Mouse (Mus musculus) monocyte, adult 2 months (primary cell): ENCODE results near the gene Bpifb2.
"Not testable (repeated sequence)": the region's sequence is repeated elsewhere in the genome, so short reads cannot be mapped to it uniquely, and the experiment has no call there.

Experiments used
- DNase-seq, 2 experiments: peaks; one replicate each; pipeline ENCODE4 v3.0.0; 2022; ENCODE audit warnings: low spot score in 2 of 2, low read depth in 1 of 2

Bpifb2 gene

GRCm38 (mm10) chr2:153874745-153875144 is at the start of gene Bpifb2:
Bpifb2 (plus strand) TSS chr2:153875045.
- DNase-seq, result no peak

DNA sequence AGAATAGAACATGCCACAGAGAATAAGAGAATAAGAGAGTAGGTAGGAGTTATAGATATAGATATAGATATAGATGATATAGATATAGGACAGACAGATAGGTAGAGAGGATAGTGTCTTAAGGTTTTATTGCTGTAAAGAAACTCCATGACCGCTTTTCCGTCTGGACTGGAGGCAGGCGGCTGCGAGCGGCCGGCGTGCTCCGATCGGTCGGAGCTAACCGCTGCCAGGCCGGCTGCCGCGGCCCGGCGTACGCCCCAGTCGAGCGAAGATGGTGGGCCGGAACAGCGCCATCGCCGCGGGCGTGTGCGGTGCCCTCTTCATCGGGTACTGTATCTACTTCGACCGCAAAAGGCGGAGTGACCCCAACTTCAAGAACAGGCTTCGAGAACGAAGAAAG is 48.9 kb upstream of the Bpifb2 start:
- DNase-seq, result not testable (repeated sequence)

GRCm38 (mm10) chr2:153827171-153827830 is 47.5 kb upstream of the Bpifb2 start:
- DNase-seq, result no peak

- DNase-seq, result no peak
Measured at GRCm38 (mm10) chr2:153828704-153829103, 46.1 kb upstream of the Bpifb2 start.

GRCm38 (mm10) chr2:153833291-153833690 is 41.6 kb upstream of the Bpifb2 start:
- no peak for DNase-seq

DNA sequence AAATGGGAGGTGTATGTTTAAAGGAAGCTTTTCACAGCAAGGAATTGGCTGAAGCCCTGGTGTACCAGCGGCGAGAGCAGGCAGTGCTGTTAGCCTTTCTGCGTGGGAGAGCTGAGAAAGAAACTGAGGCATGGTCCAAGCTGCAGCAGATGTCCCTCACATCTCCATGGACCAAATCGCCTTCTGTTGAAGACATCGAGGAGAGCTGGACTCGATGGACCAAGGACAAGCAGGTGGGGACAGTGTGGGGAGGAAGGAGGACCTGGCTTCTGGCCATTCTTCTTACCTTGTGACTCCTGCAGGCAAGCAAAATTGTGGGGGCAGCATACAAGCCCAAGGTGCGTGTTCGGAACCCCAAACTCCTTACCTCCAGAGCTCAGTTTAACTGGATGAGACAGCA is 32.0 kb upstream of the Bpifb2 start:
- no peak for DNase-seq

GRCm38 (mm10) chr2:153848389-153848788 is 26.5 kb upstream of the Bpifb2 start:
- no peak for DNase-seq

- DNase-seq, result no peak
Measured at GRCm38 (mm10) chr2:153850351-153851029, 24.4 kb upstream of the Bpifb2 start.

DNA sequence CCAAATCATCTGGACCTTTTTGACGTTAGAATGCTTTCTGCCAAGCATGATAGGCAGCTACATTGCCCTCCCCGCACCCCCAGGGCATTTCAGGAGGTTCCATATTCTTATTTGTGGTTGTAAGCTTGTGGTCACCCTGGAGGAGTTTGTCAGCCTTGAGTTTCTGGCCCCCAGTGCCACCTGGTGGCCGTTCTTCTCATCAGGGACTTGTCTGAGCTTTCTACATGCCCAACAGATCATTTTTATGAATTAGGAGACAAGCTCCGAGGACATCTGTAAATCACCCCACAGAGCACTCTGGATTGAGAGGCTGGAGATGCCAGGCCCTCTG is 23.9 kb upstream of the Bpifb2 start:
- peak in 1 of 2 experiments; percentile 10 for DNase-seq

DNA sequence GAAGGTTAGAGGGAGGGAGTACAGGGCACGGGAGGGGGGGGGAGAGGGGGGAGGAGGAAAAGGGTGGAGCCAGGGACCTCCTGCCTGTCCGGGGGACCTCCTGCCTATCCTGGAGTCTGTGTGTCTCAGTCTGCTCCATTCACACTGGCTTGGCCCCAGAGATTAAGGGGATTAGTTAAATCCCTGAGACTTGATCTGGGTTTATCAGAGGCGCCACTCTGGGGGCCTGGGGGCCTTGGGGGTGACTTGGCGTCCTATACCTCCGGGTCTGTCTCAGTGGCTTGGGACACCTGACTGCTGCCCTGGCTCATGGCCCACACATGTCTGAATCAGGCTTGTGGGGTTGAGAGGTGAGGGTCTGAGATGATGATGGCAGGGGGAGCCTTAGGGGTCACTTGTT is 21.3 kb upstream of the Bpifb2 start:
- DNase-seq, result no peak

DNA sequence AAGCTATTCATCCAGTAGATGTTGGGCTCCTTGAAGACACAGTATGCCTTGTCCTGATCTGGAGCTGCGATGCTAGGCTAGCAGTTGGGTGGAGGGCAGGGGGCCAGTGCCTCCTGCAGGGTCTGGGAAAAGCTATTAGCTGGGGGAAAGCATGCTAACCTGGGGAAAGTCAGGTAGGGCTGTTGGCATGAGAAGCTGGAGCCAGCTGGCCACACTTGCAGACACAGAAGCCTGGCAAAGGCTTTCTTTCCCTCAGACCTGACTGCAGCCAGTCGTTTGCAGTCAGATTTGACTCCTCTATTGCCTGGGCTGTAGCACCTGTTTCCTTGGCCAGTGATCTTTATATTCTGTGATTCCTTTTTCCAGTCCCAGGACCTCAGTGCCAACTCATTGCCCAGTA is 15.3 kb upstream of the Bpifb2 start:
- DNase-seq, result no peak

GRCm38 (mm10) chr2:153860315-153860714 is 14.5 kb upstream of the Bpifb2 start:
- no peak for DNase-seq

DNA sequence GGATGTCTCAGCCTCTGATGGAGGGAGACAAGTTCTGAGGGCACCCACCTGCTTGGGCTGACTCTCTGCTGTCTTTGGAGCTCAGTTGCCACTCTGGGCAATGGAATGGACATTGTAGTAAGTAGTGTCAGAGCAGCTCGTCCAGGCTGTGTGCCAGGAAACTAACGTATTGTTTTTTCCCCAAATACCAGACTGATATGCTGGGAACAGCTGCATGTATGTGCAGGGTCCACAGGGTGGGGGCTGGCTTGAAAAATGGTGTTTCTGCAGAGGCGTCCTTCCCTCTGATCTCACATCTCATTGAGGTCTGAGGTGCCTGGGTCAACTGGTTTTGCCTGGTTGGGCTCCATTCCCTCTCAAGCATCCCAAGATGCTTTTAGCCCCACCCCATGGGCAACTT is 14.1 kb upstream of the Bpifb2 start:
- DNase-seq, result no peak

DNA sequence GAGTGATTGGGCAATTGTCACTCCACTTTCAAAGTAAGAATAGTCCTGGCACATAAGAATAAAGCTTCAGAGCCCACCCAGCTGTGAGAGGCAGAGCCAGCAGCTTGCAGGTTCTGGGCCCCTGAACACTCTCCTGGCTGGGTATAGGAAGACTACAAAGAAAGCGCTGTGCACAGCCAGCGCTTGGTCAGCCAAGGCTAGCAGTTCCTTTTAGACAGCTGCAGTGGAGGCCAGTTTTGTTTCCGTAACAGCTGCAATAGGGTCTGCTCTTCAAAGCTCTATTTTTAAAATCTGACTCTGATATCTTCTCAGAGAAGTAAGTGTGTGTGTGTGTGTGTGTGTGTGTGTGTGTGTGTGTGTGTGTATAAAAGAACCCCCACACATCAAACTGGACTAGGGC is 12.9 kb upstream of the Bpifb2 start:
- DNase-seq, result no peak

DNA sequence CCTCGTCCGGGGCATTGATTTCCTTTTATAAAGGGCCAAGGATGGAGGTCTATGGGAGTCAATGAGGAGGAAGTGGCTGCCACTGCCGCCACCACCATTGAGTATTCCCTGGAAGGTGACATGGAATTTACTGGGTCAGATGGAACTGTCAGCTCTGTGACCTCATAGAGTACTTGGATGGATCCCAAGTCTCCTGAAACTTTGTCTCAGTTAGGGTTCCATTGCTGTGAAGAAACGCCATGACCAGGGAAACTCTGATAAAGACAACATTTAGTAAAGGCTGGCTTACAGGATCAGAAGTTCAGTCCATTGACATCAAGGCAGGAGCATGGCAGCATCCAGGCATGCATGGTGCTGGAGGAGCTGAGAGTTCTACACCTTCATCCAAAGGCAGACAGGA is 3.9 kb upstream of the Bpifb2 start, which contains the start of gene Sun5:
Gene Sun5, minus strand, starts transcription at position 101 of the 400 bp plus-strand sequence.
- no peak for DNase-seq

DNA sequence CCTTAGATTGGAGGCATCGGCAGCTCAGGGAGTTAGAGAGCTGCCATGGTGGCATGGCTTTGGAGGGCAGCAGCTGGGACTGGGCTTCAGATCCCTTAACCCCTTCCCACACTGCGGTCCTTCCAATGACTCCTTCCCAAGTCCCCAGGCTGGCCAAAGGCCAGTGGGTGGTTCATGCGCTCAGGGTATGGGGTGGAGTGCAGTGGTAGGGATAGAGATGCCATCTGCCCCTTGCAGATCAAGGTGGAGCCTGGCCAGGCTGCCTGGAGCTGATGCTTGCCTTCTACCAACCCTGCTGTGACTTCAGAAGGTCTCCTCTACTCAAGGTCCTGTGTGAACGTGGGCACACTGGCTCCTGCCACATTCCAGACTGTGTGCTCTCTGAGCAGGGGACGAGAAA is 24.3 kb downstream of the Bpifb2 start:
- no peak for DNase-seq

DNA sequence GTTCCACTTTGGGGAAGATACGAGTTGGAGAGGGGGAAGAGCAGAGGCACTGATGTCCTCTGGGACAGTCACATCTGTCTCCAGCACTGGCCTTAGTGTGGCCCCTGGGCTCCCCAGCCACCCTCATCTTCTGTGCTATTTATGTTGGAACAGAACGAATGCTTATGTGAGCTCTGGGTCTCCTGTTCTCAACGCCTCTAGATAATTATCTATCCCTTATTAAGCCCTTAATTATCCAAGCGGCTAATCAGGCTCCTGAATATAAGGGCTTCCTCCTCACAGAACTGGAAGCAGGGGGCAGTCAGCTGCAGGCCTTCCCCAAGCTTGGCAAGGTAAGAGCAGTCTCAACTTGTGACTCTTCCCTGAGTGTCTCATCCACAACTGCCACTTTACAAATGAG is 25.2 kb downstream of the Bpifb2 start, which contains the start of gene Bpifb6:
Gene Bpifb6, plus strand, starts transcription at position 301 of the 400 bp plus-strand sequence.
- DNase-seq, result no peak

- DNase-seq, result no peak
Measured at GRCm38 (mm10) chr2:153902726-153903125, 27.9 kb downstream of the Bpifb2 start.

DNA sequence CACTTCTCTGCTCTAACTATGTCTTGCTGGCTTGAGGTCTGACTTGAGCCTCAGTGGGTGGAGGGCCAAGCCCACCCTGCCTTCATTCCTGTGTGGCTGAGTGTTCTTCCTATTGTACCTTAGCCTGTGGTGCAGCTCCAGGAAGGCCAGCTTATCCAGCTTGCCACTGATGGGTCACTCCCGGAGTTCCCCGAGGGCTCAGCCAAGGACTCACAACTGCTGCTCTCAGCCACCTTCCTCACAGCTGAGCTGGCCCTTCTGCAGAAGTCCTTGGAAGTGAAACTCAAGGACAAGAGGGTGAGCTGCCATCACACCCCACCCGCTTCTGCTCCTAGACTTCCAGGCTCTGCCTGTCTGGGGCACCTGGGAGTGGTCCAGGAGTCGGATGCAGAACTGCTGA is 31.8 kb downstream of the Bpifb2 start:
- DNase-seq, result no peak

DNA sequence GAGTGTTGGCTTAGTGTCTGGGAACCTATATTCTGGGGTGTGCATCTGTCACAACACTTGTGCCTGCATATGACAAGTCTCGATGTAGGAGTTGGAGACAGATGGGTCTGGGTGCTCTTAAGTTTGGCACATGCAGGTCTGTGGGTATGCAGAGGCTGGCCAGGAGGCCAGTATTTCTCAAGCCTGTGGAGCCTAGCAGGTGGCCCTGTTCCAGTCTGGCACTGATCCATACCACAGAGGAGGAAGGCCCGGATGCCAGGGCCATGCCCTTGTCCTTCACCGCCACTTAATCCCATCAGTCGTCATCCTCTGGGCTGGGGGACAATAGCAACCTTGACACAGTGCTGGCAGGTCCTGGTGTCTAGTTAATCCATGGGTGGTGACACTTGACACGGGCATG is 39.3 kb downstream of the Bpifb2 start:
- no peak for DNase-seq

GRCm38 (mm10) chr2:153917930-153918329 is 43.1 kb downstream of the Bpifb2 start, which contains the start of gene Bpifb3:
Bpifb3 (plus strand) TSS chr2:153918230.
- no peak for DNase-seq

DNA sequence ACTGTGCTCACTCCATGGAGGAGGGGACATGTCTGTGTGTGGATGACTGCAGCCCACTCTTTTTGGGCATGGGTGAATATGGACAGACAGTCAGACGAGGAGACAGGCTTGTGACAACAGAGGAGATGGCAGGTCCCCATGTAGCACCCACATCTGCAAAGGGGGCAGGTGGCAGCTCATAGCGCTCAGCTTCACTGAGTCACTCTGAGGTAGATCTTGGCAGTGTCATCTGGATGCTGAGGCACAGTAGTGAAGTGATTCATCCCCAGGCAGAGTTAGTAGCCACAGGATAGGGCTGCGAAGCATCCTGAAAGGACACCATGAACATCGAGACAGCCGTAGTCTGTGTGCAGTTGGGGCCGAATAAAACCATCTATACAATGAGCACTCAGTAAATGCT is 46.4 kb downstream of the Bpifb2 start:
- DNase-seq, result no peak
